Mouse (Mus musculus): ENCODE results near the gene Bri3bp.
"Not testable (repeated sequence)": the region's sequence is repeated elsewhere in the genome, so short reads cannot be mapped to it uniquely, and the experiment has no call there.

Gene Bri3bp

DNA sequence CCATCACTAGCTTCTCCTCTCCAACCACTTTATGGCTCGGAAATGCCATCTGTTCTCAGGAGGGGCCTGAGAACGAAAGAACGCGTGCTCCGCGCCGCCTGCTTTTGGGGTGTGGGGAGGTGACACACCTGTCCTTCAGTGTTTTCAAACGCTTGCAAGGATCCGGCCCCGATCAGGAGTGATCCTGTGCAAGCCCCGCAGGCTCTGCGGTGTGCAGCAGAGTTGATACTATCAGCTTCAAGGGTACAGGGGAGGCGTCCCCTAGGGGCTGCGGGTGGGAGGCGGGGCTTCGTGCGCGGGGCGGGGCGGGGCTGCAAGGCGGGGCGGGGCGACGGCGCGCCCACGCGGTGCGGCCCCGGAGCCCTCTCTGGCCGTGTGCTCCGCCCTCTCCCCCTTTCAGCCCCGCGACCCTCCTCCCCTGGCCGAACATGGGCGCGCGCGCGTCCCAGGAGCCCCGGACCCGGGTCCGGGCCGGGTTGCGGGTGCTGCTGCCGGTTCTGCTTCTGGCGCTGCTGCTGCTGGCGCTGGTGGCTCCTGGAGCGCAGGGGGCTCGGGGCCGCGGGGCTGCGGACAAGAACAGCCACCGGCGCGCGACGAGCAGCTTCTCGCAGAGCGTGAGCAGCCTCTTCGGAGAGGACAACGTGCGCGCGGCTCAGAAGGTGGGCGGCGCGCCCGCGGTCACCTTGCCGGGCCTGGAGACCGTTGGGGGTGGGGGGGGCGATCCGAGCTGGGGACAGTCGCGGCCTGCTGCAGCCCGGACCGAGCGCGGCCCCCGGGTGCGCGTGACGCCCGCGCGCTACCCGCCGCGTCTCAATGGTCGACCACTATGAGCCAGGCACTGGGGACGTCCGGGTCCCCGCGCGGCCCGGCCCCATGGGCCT lies at the start of gene Bri3bp:
Gene Bri3bp (plus strand): TSS at position 335 of the 881 bp plus-strand sequence.
- peak; percentile 51 for DNase-seq (ENCODE audit: low spot score)

DNA sequence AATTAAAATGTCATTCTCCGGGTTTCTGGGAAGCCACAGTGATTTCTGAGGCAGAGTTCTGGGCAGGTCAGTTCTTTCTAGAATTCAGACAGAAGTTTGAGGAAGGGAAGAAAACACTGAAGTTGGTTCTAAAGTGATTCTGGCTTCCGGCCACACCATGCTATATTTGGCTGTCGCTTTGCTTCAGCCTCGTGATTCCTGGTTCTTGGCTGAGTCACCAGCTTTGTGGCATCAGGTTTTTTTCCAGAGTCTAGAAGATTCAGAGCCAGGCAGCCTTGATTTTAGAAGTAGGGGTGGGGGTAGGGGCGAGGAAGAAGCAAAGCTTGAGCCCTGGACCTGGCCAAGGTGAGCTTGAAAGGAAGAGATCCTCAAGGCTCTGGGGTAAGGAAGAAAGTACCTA lies 49.8 kb upstream of the Bri3bp start:
- peak; percentile 41 for DNase-seq (ENCODE audit: low spot score)

- not testable (repeated sequence) for DNase-seq (ENCODE audit: low spot score)
Observed at GRCm38 (mm10) chr5:125392176-125392575, 49.2 kb upstream of the Bri3bp start.

DNA sequence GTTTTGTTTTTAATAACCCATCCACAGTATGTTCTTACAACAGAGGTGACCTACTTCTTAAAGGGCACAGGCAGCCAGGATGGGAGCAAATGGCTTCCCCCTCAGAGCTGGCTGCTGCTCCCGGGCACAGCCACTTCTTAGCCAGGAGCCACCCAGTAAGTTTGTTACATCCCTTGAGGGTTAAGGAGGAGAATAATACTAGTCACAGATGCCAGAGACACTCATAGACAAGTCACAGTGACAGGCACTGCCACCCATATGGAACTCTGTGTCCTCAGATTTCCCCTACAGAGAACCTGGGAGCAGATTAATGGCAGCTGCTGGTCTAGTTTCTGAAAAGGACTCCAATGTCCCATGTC lies 48.8 kb upstream of the Bri3bp start:
- DNase-seq (ENCODE audit: low spot score): no peak

GRCm38 (mm10) chr5:125392977-125393621 lies 48.3 kb upstream of the Bri3bp start:
- DNase-seq (ENCODE audit: low spot score): peak; percentile 95

- peak; percentile 71 for DNase-seq (ENCODE audit: low spot score)
Observed at GRCm38 (mm10) chr5:125393622-125394603, 47.5 kb upstream of the Bri3bp start.

GRCm38 (mm10) chr5:125395008-125395407 lies 46.4 kb upstream of the Bri3bp start:
- DNase-seq (ENCODE audit: low spot score): no peak

DNA sequence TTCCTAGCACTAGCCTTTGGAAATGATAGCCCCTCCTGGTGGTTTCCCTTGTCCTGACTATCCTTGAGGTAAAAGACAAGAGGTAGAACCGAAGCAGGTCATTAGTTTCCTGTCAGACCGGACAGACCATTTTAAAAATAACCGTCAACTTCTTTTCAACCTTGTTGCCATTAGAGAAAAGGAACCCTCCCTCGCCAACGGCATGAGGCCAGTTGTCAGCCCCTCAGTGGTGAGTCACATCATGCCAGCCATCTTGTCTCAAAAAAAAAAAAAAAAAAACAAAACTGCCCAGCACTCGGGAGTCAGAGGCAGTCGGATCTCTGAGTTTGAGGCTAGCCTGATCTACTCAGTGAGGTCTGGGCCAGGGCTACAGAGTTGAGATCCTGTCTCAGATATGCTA lies 40.5 kb upstream of the Bri3bp start:
- DNase-seq (ENCODE audit: low spot score): no peak

- DNase-seq (ENCODE audit: low spot score): no peak
Observed at GRCm38 (mm10) chr5:125402476-125402875, 38.9 kb upstream of the Bri3bp start.

DNA sequence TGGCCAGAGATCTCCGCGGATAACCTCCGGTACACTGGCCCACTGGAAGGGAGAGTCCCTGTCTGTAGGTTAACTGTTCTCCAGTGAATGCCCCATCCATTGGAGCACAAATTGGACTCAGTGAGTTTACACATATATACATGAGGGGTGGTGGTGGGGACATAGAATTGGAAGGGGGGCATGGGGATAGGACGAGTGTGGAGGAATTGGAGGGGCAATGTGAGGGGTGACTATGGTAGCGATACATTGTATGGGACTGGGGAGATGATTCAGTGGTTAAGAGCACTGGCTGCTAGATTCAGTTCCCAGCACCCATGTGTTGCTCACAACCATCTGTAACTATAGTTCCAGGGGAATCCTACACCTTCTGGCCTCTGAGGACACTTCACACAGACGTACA lies 38.4 kb upstream of the Bri3bp start:
- DNase-seq (ENCODE audit: low spot score): no peak

GRCm38 (mm10) chr5:125403481-125404465 lies 37.6 kb upstream of the Bri3bp start:
- peak; percentile 52 for DNase-seq (ENCODE audit: low spot score)

GRCm38 (mm10) chr5:125404536-125404902 lies 36.8 kb upstream of the Bri3bp start:
- no peak for DNase-seq (ENCODE audit: low spot score)

DNA sequence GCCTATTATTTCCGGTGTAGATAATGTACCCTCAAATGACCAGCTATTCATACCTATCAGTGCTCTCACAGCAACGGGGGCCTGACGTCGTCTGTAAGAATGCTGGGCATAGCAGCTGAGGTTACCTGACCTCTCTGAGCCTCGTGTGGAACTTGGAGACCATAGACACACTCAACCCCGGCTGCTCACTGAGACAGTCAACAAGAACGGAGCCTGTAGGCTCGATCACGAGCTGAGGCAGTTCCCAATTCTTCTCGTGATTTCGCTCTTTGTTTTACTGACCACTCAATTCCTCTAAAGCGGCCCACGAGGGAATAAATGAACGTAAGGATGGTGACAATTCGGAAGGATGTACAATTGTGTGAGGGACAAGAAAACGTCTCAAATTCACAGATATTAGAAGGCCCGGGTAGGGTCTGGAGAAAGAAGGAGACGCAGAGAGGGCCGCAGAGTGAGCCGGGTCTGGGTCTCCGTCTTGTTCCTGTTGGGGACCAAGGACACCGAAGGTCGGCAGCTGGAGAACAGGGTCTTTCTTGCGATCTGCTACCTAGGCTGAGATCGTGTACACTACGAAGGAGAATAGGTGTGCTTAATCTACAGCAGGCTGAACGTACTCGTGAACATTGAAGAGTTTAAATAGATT lies 36.3 kb upstream of the Bri3bp start:
- peak; percentile 49 for DNase-seq (ENCODE audit: low spot score)

- DNase-seq (ENCODE audit: low spot score): peak; percentile 83
Observed at GRCm38 (mm10) chr5:125405546-125406248, 35.7 kb upstream of the Bri3bp start.

DNA sequence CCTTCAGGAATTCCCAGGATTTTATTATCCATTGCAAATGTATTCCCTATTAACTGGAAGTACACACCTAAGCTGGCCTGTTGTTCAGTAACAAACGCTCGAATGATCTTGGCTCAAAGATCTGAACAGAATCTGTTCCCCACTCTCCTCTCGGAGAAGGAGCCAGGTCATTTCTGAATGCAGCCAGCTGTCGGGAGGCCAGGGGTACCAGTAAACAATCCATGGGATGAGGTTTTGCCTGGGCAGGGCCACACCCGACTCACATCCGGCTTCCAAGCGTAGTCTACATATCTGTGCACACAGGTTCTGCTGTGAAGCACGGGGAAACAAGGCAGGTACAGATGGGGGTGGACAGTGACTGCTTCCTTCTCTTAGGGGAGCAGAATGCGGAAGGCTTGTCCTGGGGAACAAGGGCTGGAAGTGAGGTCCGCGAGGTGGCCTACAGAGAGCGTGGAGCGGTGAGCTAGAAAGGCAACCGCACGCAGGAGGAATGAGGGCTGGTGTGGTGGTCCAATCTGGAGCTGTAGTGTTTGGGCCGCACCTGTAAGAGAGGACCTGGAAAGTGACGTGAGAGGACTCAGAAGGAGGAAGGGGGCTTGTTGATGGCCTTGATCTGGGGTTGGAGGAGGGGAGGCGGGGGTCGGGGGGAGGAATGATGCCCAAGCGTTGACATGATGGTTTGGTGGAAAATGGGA lies 34.9 kb upstream of the Bri3bp start:
- peak; percentile 55 for DNase-seq (ENCODE audit: low spot score)

DNA sequence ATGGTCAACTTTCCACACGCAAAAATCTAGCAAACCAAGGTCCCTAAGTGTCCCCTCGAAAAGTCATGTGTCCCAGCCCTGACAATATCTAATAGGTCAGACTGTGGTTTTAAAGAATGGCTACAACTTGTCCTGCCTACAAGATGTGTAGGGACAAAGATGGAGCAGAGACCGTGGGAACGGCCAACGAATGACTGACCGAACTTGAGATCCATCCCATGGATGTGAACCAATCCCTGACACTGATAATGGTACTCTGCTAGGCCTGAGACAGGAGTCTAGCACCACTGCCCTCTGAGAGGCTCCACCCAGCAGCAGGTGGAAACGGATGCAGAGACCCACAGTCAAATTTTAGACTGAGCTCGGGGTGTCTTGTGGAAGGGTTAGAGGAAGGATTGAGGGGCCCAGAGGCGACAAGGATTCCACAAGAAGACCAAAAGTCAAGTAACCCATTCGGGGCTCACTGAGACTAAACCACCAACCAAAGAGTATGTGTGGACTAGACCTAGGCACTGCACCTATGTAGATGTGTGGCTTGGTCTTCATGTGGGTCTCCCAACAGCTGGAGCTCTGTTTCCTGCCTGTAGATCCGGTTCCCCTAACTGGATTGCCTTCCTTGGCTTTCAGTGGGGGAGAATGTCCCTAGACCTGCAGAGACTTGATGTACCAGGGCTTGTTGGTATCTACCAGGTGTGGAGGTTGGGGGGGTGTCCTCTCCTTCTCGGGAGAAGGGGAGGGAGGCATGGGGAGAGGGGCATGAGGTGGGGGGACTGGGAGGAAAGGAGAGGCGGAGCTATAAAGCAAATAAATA lies 34.1 kb upstream of the Bri3bp start:
- no peak for DNase-seq (ENCODE audit: low spot score)

- DNase-seq (ENCODE audit: low spot score): no peak
Observed at GRCm38 (mm10) chr5:125407910-125408575, 33.3 kb upstream of the Bri3bp start.

- DNase-seq (ENCODE audit: low spot score): peak; percentile 70
Observed at GRCm38 (mm10) chr5:125408842-125409241, 32.5 kb upstream of the Bri3bp start.

Measured in urinary bladder, postnatal 25 days (tissue).